Mouse (Mus musculus) frontal cortex, adult (tissue): ENCODE data around the gene Gm48551.

Experiments
- ATAC-seq: cut with Nextera tagmentation; 2 replicates; pipeline ENCODE4 v1.9.2; 2017; ENCODE audit warnings: mild to moderate bottlenecking, moderate library complexity, mixed read lengths; ENCODE audit not compliant: low TSS enrichment

The Gm48551 gene

GRCm38 (mm10) chr10:81404082-81404481 is 19.8 kb downstream of the Gm48551 start:
- no peak for ATAC-seq

GRCm38 (mm10) chr10:81404720-81405119 is 20.5 kb downstream of the Gm48551 start:
- ATAC-seq = no peak

GRCm38 (mm10) chr10:81405588-81406201 is 21.4 kb downstream of the Gm48551 start:
- ATAC-seq = no peak

GRCm38 (mm10) chr10:81406504-81407440 is 22.5 kb downstream of the Gm48551 start:
- no peak for ATAC-seq

- ATAC-seq = peak; percentile 10
These were observed 23.5 kb downstream of the Gm48551 start for GRCm38 (mm10) chr10:81407539-81408423.

GRCm38 (mm10) chr10:81408424-81408729 is 24.1 kb downstream of the Gm48551 start:
- no peak for ATAC-seq

- ATAC-seq = no peak
These were observed 24.6 kb downstream of the Gm48551 start for GRCm38 (mm10) chr10:81408871-81409291.

GRCm38 (mm10) chr10:81409330-81409729 is 25.1 kb downstream of the Gm48551 start:
- ATAC-seq = no peak

GRCm38 (mm10) chr10:81410350-81410749 is 26.1 kb downstream of the Gm48551 start:
- ATAC-seq = no peak

- ATAC-seq = no peak
These were observed 26.7 kb downstream of the Gm48551 start for GRCm38 (mm10) chr10:81410981-81411380.

GRCm38 (mm10) chr10:81411471-81412400 is 27.5 kb downstream of the Gm48551 start:
- ATAC-seq = peak; percentile 18; the same call in 1 of the 2 replicates

GRCm38 (mm10) chr10:81412586-81413309 is 28.5 kb downstream of the Gm48551 start:
- ATAC-seq = no peak

- ATAC-seq = 0 out of 2 replicates have a peak, but pooled peaks have one; percentile 10
These were observed 29.3 kb downstream of the Gm48551 start for GRCm38 (mm10) chr10:81413310-81414261.

- no peak for ATAC-seq
These were observed 30.4 kb downstream of the Gm48551 start for GRCm38 (mm10) chr10:81414682-81415081.

- no peak for ATAC-seq
These were observed 30.9 kb downstream of the Gm48551 start for GRCm38 (mm10) chr10:81415146-81415545.

GRCm38 (mm10) chr10:81415549-81416310 is 31.5 kb downstream of the Gm48551 start:
- no peak for ATAC-seq

- peak; percentile 45 for ATAC-seq
These were observed 32.4 kb downstream of the Gm48551 start for GRCm38 (mm10) chr10:81416581-81417226.
